Mouse (Mus musculus) common myeloid progenitor, adult 5-6 weeks (primary cell): Measurements from ENCODE around the gene Capn9. TPM values are rescaled to one million over a fixed set of nuclear protein-coding genes. Genes with fewer than 3 reads are reported as not detected.

Source experiments
- ATAC-seq: replicated peaks from 2 replicates; pipeline ENCODE4 v1.8.0; 2016; ENCODE audit warnings: low read depth, mild to moderate bottlenecking, moderate TSS enrichment, inconsistent platforms; ENCODE audit not compliant: poor library complexity, severe bottlenecking
- total RNA-seq: library from RNA; stranded (forward); fragments of 200-1000, 187-1606 nt; gene quantifications from 2 replicates; pipeline ENCODE4 v1.2.3, GENCODE M21; 2017

Gene Capn9
- total RNA-seq, 1 experiment from 2014 or later = not detected

DNA sequence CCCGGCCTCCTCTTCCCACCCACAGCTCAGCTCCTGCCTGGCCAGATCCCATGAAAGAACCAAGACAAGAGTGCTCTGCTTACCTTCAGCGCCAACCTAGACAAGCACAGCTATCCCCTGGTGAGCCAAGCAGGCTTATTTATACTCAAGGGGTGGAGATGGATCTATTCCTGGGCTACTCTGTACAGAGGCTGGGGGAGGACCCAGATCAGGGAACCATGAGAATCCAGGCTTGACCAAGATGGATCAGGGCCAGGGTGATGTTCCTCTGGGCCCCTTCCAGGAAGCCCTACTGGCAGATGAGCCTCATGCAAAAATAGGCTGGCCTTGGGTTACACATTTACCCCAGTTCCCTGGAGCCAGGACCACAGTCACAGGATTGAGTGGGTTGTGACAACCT is 6.3 kb upstream of the Capn9 start, which contains the start of gene Agt:
TSS of gene Agt (minus strand) at position 114 of the 400 bp plus-strand sequence.
- ATAC-seq = no peak

- ATAC-seq = no peak
Observed at GRCm38 (mm10) chr8:124571732-124572429, 4.0 kb upstream of the Capn9 start.

DNA sequence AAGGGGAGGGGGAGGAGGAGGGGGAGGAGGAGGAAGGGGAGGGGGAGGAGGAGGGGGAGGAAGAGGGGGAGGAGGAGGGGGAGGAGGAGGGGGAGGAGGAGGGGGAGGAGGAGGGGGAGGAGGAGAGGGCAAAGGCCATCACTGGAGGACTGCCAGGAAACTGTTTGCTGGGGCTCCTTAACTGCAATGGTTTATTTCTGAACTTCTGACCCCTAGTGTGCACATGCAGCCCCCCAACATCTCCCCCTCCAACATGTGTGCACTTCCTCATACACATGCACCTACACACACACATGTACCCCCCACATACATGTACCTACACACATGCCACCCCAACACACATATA is 3.5 kb upstream of the Capn9 start:
- no peak for ATAC-seq

DNA sequence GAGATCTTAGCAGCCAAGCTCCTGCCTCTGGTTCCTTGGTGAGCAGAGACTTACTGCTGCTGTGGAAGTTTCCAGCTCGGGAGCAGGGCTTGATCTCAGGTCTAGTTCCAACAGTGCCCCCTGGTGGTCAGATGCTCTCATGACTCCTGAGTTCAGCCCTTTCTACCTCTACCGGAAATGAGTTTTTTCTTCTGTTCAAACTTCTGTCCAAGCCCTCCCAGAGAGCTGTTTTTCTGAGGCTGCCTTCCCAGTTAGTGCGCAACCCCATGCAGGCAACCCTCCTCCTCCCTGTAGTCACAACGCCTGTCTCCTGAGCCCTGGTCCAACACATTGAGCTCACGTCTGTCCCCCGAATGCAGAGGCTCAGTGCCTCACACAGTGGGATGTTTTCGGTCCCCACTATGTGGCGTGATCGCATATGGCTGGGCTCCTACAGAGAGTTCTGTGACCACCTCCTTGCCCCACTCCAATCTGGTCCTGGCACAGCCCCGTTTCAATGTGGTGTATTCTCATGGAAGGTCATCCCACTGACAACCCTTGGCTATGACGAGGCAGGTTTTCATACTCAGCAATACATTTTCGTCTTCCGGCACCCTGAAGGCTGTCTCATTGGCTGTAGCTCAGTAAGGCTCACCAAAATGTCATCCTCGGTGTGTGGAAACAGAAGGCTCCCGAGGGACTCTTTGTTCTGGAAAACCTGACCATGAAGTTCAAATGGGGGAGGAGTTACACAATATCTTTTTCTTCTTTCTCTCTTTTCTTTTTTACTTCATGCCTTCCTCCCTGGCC is 2.2 kb upstream of the Capn9 start:
- peak; percentile 95 for ATAC-seq

GRCm38 (mm10) chr8:124576751-124577150 is 840 bp downstream of the Capn9 start:
- ATAC-seq = no peak

DNA sequence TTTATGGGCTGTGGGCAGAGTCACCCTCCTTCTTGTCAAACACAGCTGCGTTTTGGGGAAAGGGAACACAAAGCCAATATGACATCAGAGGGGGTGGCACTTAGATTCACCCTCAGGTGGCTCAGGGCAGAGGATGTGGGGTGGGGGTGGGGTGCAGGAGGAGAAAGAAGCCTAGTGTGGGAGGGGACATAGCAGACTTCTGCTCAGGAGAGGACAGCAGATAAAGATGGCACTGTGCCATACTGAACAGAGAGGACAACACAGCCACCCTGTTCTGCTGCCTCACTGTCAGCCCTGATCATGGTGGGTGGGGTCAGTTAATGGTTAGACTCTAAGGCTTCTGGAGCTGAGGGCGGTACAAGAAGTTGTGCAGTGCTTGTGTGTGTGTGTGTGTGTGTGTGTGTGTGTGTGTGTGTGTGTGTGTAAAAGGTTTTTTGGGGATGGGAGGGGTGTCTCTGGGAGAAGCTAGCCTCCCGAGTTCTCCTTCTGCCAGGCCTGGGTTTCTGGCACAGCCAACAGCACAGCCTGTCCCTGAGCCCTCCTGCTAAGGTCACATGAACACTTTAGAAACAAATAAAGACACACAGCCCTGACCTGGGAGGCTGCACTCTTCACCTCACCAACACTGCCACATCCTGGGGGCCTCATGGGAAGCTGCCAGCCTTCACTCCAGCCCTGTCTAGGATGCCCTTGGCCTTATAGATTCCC is 10.0 kb downstream of the Capn9 start:
- ATAC-seq = no peak

DNA sequence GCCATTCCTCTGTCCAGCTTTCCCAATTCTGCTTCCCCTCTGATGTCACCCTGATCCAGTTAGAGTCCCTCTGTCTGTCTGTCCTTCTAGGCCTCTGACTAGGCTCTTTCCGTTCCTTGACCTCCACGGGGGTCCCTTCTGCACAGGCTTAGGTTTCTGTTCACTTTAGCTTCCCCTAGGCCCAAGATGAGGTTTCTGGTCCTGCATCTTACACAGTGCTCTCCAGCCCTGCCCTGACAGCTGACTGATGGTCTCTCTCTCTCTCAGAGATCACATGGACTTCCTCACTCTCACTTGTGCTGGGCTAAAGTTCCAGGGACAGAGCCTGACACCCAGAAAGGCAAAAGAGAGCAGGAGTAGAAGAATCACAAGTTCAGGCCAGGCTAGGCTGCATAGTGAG is 10.6 kb downstream of the Capn9 start:
- ATAC-seq = no peak

- ATAC-seq = no peak
Observed at GRCm38 (mm10) chr8:124589393-124589792, 13.5 kb downstream of the Capn9 start.

GRCm38 (mm10) chr8:124604066-124604465 is 28.2 kb downstream of the Capn9 start:
- ATAC-seq = no peak

DNA sequence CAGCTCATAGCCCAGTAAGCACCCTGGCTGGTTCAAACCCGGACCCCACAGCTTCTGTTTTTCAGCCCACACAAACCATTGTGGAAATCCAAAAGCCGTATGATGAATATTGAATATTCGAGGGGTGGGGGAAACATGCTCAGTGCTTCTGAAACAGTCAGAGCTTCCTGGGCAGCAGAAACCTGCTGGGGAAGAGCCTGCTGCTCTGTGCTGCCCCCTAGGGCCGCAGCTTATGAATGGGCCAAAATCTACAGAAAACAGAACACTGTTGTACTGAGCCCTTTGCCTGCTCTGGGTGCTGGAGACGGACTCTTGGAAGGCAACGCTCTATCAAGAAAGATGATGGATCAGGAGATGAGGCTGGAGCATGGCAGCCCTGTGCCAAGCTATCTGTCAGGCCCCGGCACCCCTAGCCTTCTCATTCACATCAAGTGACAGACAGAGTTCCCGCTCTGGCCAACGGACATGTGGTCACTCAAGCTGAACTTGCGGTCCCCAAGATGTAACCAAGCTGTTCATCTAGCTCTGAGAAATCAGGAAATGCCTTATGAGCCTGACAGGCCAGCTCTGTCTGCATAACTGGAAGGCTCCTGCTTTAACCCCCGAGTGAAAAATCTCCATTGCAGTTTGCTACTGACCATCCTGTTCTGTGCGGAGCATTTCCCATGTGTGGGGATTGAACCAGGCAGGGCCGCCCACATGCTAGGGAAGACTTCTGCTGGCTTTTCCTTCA is 32.5 kb downstream of the Capn9 start:
- ATAC-seq = peak; percentile 71; the same call in 1 of the 2 replicates

DNA sequence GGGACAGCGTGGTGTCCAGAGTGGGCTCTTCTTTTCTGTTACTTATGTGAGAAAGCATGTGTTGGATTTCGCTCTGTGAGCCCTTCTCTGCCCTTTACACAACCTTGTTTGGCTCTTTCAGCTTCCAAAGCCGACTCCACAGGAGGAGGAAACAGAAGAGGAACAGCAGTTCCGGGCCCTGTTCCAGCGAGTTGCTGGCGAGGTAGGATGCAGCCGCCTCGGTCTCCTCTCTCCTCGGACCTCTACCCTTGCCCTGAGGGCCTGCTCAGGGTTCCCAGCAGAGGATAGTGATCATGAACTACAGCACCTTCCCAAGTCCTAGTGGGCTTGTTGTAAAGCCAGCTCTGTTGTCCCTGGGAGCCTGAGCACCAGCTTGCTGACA is 33.1 kb downstream of the Capn9 start:
- no peak for ATAC-seq

GRCm38 (mm10) chr8:124614325-124614724 is 38.4 kb downstream of the Capn9 start:
- ATAC-seq = no peak

GRCm38 (mm10) chr8:124617266-124617869 is 41.5 kb downstream of the Capn9 start:
- peak; percentile 89 for ATAC-seq

DNA sequence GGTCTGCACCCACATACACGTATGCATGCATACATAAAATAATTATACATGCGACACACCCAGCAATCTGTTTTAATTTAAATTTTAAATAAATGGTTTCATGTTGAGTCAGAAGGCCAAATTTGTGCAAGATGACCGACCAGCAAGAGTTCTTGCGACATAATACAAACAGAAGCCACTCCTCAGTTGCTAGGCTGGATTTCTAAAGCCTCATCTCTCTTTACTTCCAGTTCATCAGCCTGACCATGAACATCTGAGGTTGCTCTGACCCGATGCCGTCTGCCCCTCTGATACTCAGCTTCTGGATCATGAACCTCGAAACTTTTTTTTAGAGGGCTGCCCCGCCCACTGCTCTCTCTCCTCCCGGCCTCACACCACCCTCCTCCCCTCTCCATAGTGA is 42.3 kb downstream of the Capn9 start:
- no peak for ATAC-seq

DNA sequence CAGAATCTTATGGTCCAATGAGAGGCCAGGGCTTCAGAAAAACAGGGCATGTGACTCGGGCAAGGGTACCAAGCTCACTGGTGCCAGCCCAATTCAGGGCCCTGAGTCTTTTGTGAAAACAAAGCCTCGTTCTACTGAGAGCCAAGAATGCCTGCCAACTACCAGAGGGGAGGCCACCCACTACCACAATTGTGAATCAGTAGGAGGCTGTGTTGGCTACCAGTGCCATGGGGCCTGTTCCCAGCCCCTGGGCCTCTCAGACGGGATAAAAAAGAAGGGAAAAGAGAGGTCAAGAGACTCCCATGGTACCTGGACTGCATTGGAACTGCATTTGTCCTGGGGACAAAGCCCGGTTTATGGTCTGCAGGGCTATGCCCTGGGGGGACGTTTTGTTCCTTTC is 45.3 kb downstream of the Capn9 start:
- ATAC-seq = no peak

DNA sequence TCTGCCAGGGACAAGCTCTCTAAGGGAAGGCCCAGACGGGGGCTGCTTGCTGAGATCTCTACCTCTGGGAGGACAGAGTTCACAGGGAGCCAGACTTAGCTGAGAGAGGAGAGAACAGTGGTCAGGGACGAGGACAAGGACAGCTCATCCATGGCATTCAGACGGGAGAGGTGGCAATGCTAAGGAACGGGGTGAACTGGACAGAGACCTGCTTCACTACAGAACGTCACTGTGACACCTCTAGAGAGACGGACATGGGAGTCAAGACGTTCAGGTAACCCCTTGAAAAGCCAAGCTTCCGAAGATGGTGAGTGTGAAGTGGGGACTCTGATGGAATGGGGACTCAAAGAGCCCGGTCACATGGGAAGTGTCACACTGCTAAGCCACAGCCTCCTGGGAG is 50.3 kb downstream of the Capn9 start:
- no peak for ATAC-seq

- no peak for ATAC-seq
Observed at GRCm38 (mm10) chr8:124630489-124630888, 54.6 kb downstream of the Capn9 start.

DNA sequence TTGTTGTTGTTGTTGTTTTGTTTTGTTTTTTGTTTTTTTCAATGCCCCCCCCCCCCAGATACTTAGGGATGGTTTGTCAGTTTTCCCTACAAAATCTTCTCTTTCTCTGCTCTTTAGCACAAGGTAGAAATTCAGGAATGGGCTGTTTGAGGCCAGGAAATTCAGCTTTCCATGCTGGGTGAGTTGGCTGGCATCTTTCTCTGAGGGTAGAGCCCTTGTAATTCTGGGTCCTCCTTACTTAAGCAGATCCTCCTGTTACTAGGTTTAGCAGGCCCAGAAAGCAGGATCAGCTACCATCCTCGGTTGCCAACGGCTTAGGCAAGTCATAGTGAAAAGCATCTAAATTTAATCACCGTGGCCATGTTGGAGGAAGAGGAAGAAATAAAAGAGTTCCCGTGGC is 55.0 kb downstream of the Capn9 start:
- ATAC-seq = no peak

GRCm38 (mm10) chr8:124631966-124632365 is 56.1 kb downstream of the Capn9 start:
- ATAC-seq = no peak
